Mouse (Mus musculus): Measurements from ENCODE around the gene Zfhx3. TPM values are rescaled to one million over a fixed set of nuclear protein-coding genes. Genes with fewer than 3 reads are reported as not detected.

Zfhx3 gene
- total RNA-seq, 2 experiments from 2014 or later = 7.2 to 8.3 TPM

DNA sequence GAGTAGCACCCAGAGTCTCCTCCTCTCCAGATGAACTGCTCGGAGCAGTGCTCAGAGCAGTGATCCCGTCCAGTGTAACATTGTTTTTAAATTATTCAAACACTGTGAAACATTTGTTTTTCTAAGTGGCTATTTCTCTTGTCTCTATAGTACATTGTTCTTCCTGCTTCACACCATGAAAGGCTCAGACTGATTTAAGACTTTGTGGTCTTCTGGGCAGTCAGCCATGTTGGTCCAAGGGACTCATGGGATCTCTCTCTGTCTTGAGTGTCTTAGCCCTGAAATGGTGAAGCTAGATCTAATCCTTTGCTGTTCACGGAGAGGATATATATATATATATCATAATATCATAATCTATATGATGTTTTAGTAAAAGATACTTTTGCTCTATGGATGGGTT lies 480.1 kb downstream of the Zfhx3 start:
- no peak for DNase-seq
- intact Hi-C loops (cut with DNase I) = no loop called here

DNA sequence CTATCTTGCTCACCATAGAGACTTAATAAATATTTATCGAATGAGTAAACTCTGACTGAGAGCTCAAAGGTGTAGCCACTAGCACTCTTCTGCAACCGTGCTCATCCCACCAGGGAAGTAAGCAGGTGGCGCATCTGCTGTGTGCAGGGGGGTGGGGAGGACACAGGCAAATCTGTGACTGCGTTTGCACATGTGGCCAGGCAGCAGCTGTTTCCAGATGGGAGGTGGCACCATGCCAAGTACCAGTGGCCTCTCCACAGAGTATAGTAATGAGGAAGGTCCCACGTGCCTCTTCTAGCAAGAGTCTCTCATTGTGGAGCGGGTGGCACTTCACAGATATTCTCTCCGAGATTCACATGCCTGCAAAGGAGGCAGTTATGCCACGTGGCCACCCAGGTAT lies 481.9 kb downstream of the Zfhx3 start:
- intact Hi-C loops (cut with DNase I) = no loop called here
- DNase-seq = no peak

DNA sequence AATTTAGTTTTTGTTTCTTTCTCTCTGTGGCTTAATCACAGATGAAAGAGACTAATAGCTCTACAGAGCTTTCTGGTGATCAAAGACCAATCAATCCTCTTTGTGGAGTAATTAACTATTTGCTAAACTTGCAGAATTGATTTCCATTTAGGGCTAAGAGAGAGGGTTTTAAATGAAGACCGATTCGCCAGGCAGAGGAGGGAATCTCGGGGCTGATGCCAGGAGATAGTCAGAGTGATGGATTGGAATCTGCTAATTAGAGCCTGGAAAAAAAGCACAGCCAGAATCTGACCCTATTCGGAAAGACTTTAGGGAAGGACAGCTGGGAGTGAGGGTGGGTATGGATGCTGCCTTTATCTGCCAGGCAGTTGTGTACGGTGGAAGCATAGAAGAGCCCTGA lies 490.9 kb downstream of the Zfhx3 start:
- intact Hi-C loops (cut with DNase I) = no loop called here
- no peak for DNase-seq

DNA sequence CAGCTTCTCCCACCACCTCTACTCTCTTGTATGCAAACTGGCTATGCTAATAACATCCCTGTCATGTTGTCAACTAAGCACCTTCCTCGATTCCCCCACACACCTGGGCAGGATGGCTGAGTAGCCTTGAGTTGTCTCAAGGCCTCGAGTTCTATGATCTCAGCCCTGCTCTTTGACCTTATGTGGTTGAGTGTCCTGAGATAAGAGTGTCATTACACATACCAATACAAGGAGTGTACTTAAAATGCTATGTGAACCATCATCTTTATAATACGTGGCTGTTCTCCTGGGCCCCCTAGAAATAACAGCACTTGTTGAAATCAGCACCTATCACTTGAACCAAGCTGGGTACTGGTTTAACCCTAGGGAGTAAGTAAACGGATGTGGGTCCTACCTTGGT lies 492.1 kb downstream of the Zfhx3 start:
- DNase-seq = no peak
- intact Hi-C loops (cut with DNase I) = no loop called here

DNA sequence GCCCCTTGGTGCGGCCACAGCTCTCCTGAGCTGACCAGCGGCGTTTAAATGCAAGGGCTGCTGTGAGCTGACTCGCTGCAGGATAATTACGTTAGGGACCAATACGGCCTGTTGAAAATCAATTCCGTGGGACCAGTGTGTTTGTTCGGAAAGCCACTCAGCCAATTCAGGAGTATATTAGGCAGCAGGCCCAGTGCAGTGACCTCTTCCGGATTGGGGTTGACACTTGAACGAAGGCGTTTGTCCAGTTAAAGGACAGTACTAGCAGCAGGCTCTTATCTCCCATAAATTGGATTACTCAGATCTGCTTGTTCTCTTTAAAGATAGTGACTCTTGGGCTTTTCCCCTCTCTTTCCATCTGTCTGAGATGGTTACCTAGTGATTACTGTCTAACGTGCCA lies 493.9 kb downstream of the Zfhx3 start:
- no peak for DNase-seq
- intact Hi-C loops (cut with DNase I) = no loop called here

DNA sequence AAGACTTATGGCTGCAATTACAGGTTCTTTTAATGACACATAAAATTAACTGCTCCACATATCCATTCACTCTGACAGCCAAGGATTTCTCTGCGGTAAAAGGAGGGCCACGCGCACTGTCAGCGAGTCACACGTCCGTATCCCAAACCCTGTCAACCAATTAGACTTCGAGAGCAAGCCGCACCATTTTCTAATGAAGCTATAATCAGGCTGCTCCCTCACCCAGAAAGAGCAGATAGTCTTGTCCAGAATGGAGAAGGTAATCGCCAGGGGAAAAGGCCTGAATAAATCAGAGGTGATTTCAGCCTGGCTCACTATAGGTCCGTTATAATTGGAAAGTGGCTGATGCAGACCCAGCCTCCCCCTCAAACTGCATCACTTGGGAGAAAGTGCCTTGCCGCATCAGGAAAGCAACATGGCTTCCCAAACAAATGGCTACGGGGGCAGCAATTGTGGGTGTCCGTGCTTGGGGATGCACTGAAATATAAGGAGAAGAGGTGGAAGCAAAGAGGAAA lies 494.9 kb downstream of the Zfhx3 start:
- no peak for DNase-seq
- intact Hi-C loops (cut with DNase I) = no loop called here

DNA sequence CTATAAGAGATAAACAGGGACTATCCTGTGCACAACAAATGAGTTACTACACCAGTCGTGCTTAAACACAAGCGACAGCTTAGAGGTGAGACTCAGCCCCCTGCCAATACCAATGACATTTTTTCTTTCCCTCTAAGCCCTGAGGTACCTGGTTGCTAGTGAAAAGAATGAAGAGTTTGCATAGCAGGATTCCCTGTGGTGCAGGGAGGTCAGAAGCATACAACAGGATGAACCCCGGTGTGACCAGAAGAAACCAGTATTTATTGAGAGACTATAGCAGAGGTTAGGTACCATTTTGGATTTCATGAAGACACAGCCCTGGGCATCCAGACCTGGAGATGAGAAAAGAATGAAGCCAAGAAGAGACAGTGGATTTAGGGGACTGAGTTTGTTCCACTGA lies 498.0 kb downstream of the Zfhx3 start:
- intact Hi-C loops (cut with DNase I) = no loop called here

DNA sequence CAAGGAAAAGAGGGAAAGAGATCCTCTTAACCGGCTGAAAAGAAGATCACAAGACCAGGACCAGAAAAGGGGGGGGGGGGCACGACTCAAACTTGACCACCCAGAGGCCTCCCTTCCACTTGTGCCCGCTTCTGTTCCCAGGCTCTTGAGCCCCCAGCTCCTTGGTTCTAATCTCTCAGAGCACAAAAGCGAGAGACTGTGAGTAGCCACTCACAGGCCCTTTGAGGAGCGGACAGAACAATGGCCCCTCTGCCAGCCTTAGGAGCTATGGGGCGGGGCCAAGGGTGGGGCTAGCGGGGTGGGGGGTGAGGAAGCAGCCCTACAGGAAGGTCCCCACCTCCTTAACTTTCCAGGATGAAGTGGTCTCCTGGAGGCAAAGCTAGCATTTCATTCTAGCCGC lies 508.4 kb downstream of the Zfhx3 start:
- DNase-seq = no peak
- intact Hi-C loops (cut with DNase I) = no loop called here

More for the DNA sequence above, 498.0 kb downstream of the Zfhx3 start:
- no peak for DNase-seq

DNA sequence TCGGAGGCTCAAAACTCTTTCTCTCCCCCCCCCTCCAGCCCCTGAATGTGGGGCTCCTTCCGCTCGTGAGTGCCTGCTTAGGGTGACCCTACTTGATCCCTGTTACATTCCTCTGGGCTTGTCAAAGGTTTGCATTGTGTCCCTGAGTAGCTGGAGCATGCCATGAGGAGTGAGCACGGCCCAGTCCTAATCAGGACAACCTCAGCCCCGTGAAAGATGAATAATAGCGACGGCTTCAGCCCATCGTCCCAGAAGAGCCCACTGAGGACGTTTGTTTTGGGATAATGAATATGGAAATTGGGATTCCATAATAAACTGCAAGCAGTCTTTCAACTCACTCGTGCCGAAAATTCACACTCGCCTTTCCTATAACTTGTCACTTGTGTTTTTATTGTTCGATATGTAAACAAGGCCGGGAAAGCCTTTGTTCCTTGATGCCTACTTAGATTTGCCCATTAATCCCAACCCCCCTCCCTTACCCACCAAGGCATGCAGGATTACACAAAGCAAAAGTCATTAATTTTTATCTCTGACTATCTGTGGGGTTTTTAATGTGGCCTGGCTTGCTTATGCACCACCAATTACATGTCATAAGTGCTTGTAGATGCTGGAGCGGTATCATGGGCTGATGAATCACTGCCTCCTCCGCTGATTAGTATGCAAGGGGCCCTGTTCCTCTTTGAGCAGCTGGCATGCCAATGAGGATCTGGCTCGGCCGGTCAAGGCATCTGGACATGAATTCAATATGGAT lies 512.3 kb downstream of the Zfhx3 start:
- intact Hi-C loops (cut with DNase I) = no loop called here
- no peak for DNase-seq

DNA sequence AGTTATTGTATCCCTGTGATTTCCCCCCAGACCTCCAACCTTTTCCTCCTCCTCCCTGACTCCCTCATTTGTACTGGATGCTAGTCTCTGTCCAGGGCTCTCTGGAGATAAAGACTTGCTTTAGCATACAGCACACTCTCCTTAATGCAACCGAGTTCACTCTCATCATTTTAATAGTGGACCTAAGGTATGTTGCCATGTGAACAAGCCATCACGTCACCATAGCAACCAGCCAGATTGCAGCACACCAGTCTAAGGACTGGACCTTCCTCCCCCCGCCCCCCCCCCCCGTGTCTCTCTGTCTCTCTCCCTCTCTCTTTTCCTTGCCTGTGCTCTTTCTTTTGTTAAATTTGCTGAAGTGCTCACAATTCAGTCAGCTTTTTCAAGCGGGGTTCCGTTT lies 524.2 kb downstream of the Zfhx3 start:
- DNase-seq = no peak
- intact Hi-C loops (cut with DNase I) = no loop called here

DNA sequence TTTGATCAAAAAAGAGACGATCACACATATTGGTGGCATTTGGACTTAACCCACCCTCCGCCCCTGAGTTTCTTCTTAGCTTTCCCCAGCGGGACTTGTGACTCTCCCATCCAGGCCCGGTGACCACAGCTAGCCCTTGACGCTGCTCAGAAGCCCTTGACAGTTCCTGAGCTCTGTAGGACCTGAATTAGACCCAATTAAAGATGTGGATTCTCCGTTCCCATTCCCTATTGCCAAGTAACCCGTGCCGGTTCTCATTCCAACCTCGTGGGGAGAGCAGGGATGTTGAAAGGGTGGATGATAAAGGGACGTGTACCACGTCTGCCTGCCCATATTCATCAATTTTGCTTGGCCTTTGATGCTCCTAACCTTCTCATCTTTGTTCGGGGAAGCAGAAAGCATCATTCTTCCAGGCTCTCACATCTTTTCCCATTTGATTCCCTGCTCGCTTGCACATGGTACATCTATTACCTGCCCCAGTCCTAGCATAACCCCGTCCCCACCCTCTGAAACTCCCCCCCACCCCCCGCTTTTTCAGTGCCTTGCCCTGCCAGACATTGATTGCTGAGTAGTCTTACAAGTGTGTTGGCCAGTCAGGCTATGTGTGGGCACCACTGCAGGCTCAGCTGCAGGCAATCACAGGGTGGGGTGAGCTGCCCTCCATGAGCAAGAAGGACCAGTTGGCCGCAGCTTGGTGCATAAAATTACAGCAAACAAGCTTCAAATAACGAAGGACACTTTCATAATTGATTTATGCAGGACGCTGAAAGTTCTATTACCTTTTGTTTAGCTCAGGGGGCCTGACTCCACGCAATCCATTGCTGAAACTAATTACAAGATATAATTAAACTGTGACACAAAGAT lies 525.0 kb downstream of the Zfhx3 start:
- intact Hi-C loops (cut with DNase I) = no loop called here
- DNase-seq = no peak

DNA sequence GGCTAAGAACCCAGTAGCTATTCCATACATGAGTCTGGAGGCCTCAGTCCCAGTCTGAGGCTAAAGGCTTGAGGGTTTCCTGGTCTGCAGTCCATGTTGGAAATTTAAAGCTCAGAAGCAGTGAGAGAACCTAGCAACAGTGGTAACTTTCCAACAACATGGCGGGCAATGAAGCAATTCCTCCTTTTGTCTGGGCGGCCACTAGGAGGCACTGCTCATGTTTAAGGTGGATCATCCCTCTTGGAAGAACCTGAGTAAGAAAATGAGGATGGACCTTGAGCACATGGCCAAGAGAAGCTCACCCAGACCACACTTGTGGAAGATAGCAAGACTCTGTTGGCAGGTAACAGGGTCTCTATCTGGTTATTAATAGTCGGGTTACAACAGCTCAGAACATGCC lies 527.8 kb downstream of the Zfhx3 start:
- no peak for DNase-seq
- intact Hi-C loops (cut with DNase I) = no loop called here

DNA sequence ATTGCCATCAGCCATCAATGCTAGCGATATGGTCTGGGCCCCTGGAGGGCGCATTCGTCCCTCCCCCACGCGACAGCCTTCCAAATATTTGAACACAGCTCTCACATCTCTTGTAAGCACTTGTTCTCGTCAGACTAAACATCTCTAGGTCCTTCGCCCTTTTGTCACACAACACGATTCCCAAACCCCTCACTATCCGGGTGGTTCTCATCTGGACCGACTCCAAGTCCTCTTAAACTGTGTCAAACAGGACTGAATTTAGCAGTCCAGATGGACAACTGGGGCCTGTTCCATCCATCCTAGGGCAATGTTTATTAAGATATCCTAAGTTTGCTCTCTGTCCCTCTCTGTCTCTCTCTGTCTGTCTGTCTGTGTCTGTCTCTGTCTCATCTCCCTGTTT lies 532.1 kb downstream of the Zfhx3 start:
- intact Hi-C loops (cut with DNase I) = no loop called here
- no peak for DNase-seq

DNA sequence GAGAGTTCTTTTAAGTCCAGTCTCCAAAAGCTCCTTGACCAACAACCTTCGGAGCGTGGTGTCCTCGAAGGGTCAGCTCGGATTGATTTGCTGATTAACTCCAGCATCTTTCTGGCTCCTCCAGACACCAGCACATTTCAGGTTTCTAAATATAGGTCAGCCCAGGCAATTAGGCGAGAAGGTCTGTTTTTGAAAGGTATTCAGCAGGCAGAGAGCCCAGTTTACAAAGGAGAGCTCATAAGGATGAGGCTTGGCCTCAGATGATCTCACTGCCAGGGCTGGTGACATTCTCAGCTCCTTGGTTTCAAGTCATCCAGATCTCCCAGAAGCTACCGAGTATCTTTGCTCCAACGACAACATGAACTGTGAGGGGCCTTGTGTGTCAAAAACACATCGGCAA lies 535.7 kb downstream of the Zfhx3 start:
- intact Hi-C loops (cut with DNase I) = no loop called here
- no peak for DNase-seq

DNA sequence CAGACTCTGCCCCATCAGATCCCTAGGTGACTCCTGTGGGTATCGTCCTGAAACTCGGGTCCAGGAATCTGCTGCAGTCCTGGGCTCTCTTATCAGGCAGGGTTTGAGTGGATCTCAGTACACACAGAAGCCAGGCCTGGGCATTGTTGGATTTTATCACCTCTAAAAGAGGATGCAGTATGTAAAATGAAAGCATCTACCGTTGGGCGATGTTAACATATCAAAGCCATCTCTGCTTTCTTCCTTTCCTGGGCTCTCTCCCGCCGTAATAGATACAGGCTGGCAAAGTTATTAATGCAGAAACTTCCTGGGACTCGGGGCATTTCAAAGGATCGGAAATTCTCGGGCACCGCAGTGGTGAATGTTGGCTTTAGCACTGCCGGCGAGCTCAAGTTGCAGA lies 537.7 kb downstream of the Zfhx3 start:
- intact Hi-C loops (cut with DNase I) = no loop called here
- DNase-seq = no peak

DNA sequence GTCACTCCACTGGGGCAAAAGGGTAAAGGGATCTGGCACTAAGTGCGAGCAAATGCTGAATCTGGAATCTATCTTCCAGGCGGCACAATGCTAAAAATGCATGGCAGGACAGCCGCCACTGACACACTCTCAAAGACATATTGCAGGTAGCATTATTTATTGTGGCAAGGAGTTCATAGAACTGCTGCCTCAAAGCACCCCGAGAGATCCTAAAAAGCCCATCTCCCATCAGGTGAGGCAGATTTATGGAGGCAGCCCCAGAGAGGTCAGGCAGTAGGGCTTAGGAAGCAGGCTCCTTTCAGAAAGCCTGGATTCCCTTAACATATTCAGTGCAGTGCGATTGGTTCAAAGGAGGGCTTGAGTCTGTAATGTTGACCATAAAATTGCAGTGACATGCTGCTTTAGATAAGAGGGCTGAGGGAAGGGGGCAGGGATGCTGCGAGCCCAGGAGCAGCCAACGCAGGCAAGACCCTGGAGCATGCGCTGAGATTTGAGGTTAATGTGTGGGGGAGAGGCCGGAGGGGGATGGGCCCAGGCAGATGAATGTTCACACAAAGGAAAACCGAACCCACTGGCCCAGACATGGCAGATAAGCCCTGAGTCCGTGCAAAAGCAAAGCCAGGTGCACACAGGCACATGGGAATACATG lies 538.8 kb downstream of the Zfhx3 start:
- no peak for DNase-seq
- intact Hi-C loops (cut with DNase I) = no loop called here

DNA sequence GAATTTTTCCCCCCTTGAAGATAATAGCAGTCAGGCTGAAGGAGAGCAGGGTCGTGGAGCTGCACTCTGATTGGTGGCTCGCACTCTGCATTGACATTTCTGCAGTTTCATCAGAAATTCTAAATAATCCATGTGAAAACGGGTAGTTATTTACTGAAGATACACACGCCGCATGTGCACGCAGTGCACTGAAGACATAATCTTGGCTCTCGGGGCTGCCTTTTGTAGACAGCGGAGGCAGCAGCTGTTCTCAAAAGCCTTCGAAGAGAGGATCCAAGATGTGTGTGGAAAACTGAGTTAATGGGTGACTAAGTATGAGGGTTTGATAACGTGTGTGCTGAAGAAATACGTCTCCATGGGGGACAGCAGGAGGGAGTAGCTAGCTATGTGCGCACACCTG lies 553.7 kb downstream of the Zfhx3 start:
- intact Hi-C loops (cut with DNase I) = no loop called here
- DNase-seq = no peak

DNA sequence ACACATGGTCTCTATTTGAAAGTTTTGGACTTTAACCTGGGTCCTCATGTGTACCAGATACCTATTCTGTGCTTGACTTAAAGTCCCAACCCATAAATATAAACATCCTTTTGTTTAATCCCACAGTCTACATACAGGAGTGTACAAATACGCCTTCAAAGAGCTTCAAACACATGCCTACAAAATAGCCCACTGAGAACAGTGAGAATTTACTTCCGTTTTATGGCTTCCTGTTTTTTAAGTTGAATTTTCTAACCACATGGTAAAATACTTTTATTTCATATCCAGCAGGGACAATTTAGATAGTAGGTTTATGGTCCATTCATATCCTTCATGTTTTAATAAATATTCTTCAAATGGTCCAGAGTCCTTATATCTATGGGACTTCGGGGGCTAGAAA lies 564.3 kb downstream of the Zfhx3 start:
- DNase-seq = no peak
- intact Hi-C loops (cut with DNase I) = no loop called here

DNA sequence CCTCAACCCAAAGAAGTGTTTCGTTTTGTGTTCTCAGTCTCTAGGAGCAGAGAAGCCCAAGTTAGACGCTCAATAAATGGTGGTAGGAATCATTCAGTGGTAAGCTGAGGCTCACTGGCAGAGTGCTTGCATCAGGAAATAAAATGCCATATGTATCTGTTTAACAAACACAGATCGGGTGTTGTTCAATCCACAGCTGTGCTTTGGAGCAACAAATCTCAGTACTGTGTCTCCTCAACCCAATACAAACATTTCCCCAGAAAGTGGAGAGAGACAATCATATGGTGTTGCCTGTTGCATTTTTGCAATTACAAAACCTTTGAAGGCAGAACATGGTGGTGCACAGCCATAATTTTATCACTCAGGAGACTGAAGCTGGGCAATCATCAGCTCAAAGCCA lies 565.3 kb downstream of the Zfhx3 start:
- intact Hi-C loops (cut with DNase I) = no loop called here

DNA sequence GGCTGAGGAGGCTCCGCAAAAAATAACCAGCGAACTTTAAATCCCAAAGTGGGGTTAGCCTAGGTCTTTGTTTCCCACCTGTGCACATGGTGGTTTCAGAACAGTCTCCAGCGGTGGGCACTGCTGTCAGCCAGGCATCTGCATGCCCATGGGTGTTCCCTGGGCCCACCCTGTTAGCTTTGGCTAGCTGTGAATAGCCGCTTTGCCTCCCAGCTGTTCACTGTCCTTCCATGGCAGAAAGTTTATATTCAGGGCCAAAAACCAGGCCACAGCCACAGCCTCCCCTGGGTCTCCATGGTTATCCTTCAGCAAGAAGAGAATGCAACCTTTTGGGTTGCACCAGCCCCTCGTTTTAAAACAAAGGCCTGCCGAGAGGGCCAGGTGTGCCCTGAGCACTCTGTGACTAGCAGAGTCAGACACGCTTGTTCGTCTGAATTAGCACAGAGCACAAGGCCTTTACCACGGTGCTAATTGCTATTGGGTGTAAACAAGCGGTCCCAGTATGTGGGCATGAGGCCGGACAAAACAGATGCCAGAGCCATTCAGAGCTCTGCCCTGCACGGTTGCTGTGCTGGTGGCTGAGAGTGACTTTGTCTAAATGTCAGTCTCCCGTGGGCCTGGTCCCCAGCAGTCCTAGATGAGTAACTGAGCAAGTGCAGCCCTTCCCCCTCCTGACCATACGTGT lies 568.3 kb downstream of the Zfhx3 start:
- DNase-seq = no peak
- intact Hi-C loops (cut with DNase I) = no loop called here

More for the DNA sequence above, 565.3 kb downstream of the Zfhx3 start:
- no peak for DNase-seq

DNA sequence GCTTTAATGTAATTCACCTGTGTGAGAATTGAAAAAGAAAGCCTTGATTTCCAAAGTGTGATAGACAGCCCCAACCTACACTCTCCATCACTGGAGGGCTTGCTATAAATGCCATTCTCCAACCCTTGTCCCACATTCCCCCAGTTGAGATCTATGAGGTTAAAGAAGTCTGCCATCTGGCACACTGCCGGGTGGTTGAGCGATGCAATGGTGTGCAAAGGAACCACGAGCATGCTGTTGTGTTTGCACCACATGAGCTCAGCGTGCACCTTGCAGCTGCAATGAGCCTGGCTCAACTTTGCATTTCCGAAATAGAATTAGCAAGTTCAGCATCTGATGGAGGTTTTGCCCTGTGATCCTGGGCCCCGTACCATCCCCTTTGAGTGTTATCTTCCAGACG lies 575.7 kb downstream of the Zfhx3 start:
- DNase-seq = no peak
- intact Hi-C loops (cut with DNase I) = no loop called here
